In genomic region chr16:34700165-34700827, GRCm38 (mm10) we compare ENCODE assay signal across 8 mouse cellular contexts. TPM values are rescaled to one million over a fixed set of nuclear protein-coding genes. Genes with fewer than 3 reads are reported as not detected.
A peak's percentile ranks its signal among the peaks of the same experiment; 100 is the strongest.
DNase-seq lines count a peak whose midpoint lies in the region; ATAC-seq lines count a peak whose summit lies in the region.

No protein-coding gene starts in this region.

- 28% methylated on average over 7 of the region's 7 CpGs for WGBS in hindbrain, embryonic 13.5 days

- H3K9me3 ChIP-seq in hindbrain, embryonic 13.5 days: no peaks in the 10 kb centered on the region

- H3K36me3 ChIP-seq in hindbrain, embryonic 13.5 days: peaks cover 15% of the 10 kb centered on the region; the same call in 1 of the 2 replicates

- H3K4me2 ChIP-seq in hindbrain, embryonic 13.5 days: no peak overlapping the region

- DNase-seq in NIH3T3 (ENCODE audit: low read depth): peak; percentile 91
- peak; percentile 80 for DNase-seq in cerebellum, postnatal 10 days
- DNase-seq in frontal cortex, postnatal 25 days (ENCODE audit: low spot score in 2 of 2): peak; percentile 61 to 67
- peak; percentile 77 to 80 for DNase-seq in layer of hippocampus, postnatal 10 days (ENCODE audit: low spot score in 2 of 2)
- peak; percentile 91 for DNase-seq in lung, postnatal 10 days
- DNase-seq in retina, embryonic 14.5 days (ENCODE audit: low spot score): peak; percentile 88
- DNase-seq in thymus, postnatal 4 days: peak; percentile 70

- no peak overlapping the region for H3K9ac ChIP-seq in hindbrain, embryonic 13.5 days

- no peak overlapping the region for H3K27ac ChIP-seq in hindbrain, embryonic 13.5 days

- H3K4me3 ChIP-seq in hindbrain, embryonic 13.5 days: no peak overlapping the region

- H3K4me1 ChIP-seq in hindbrain, embryonic 13.5 days (replicated peaks): no peaks in the 10 kb centered on the region

- ATAC-seq in hindbrain, embryonic 13.5 days (ENCODE audit: low FRiP score): peak; percentile 74

- H3K27me3 ChIP-seq in hindbrain, embryonic 13.5 days: no peaks in the 10 kb centered on the region

RNA-seq across cellular contexts. Expression of gene Ccdc14, which starts 9.9 kb away (rescaled TPM):
- polyA plus RNA-seq in hindbrain, embryonic 13.5 days (2015; fragmentation: Nextera tagmentation; extraction: Ambion mirVana): 4.5 and 4.8 TPM in 2 replicates
- total RNA-seq in layer of hippocampus, postnatal 10 days (2021): 1 to 10 TPM; 3.6 to 3.7 TPM

RNA-seq across cellular contexts. Expression of gene Mylk, which starts 44.7 kb away (rescaled TPM):
- 4.9 and 5.0 TPM in 2 replicates for polyA plus RNA-seq in hindbrain, embryonic 13.5 days (2015; fragmentation: Nextera tagmentation; extraction: Ambion mirVana)
- total RNA-seq in layer of hippocampus, postnatal 10 days (2021): 10 to 100 TPM in 1 of 2 experiments, 1 to 10 TPM in 1; 9.1 to 10.1 TPM

RNA-seq across cellular contexts. Expression of gene Ropn1, which starts 50.6 kb away (rescaled TPM):
- not detected in 2 replicates for polyA plus RNA-seq in hindbrain, embryonic 13.5 days (2015; fragmentation: Nextera tagmentation; extraction: Ambion mirVana)
- total RNA-seq in layer of hippocampus, postnatal 10 days (2021): not detected
